Mouse (Mus musculus) CD4-positive, CD25-positive, alpha-beta regulatory T cell (primary cell): ENCODE results near the gene Gpr179. TPM values are rescaled to one million over a fixed set of nuclear protein-coding genes. Genes with fewer than 3 reads are reported as not detected.

ENCODE experiments used
- polyA plus RNA-seq: library from polyadenylated mRNA; unstranded; fragments of 100-300 nt; shearing (Covaris generic); gene quantifications from one replicate; pipeline ENCODE4 v1.2.1, GENCODE M21; 2017

Gene Gpr179
- polyA plus RNA-seq, result 0.20 TPM

GRCm38 (mm10) chr11:97352027-97352684 is at the start of gene Gpr179:
Gene Gpr179 (minus strand): TSS chr11:97352077.

GRCm38 (mm10) chr11:97361948-97362648 is 10.2 kb upstream of the Gpr179 start, which contains the start of gene Socs7:
Gene Socs7 (plus strand): TSS chr11:97362551.

DNA sequence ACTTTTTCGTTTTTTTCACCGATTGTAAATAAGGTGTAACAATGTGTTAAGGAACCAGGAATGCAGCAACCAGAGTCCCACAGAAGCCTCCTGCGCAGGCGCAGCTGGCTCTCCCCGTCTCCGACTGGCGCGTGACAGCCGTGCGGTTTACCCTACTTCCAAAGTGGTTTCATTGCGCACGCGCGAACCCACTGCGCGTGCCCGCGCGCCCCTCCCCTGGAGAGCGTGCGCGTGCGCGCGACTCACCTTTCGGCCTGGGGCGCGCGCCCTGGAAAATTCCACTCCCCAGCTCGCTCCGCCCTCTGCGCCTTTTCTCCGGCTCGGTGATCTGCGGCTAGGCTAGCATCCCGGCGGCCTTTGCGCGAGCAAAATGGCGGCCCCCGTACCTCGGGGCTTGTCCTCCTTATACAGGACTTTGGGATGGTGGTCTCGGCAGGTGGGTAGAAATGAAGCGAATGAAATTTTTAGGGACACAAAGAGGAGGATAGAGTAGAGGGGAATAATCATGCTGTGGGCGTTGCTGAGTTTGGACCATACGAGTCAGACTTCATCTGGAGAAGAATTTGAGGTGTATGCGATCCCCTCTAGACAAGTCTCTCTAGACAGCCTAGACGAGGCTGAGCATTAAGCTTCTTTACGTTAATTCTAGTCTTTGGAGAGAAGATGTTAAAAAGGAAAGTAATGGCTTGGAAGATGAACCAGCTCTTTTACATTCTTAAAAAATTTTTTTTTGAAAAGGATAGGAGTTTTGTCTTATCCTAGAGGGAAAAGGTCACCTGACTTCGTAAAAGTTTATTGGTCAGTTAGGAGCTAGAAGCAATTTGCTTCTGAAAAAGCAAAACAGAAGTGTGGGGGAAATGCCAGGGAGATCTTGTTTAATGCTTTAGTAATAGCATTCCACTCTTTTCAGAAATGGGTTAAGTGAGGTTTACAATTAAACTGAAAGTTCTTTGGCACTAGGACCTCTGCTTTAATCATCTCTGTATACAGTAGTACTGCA is 36.1 kb downstream of the Gpr179 start, which contains the start of gene Mrpl45:
TSS of gene Mrpl45 (plus strand) at position 213 of the 1,000 bp plus-strand sequence.

Other genes with a start within 250 kb of the Gpr179 start
- gene Tbx21, start 236.7 kb downstream of the Gpr179 start, polyA plus RNA-seq, result 9.6 TPM
- 0.16 TPM for gene Tbkbp1, start 200.6 kb downstream of the Gpr179 start, polyA plus RNA-seq
- gene Kpnb1, start 164.2 kb downstream of the Gpr179 start, polyA plus RNA-seq, result 33.1 TPM
- 44.2 TPM for gene Npepps, start 71.4 kb downstream of the Gpr179 start, polyA plus RNA-seq
- 26.0 TPM for gene Mrpl45, start 36.4 kb downstream of the Gpr179 start, polyA plus RNA-seq
- gene Socs7, start 10.5 kb upstream of the Gpr179 start, polyA plus RNA-seq, result 1.2 TPM
- 0.14 TPM for gene Arhgap23, start 63.5 kb upstream of the Gpr179 start, polyA plus RNA-seq
- not detected for gene 4933428G20Rik, start 148.3 kb upstream of the Gpr179 start, polyA plus RNA-seq
- not detected for gene Srcin1, start 224.1 kb upstream of the Gpr179 start, polyA plus RNA-seq